Mouse (Mus musculus) fibroblast of lung, adult 2 months (primary cell): ENCODE measurements around the gene Rnf7.
A peak's percentile ranks its signal among the peaks of the same experiment; 100 is the strongest.
"Not testable (repeated sequence)": the region's sequence is repeated elsewhere in the genome, so short reads cannot be mapped to it uniquely, and the experiment has no call there.

Source experiments
- DNase-seq: peaks from one replicate; pipeline ENCODE4 v3.0.0-alpha.2; 2011; ENCODE audit warnings: low read depth

The Rnf7 gene

DNA sequence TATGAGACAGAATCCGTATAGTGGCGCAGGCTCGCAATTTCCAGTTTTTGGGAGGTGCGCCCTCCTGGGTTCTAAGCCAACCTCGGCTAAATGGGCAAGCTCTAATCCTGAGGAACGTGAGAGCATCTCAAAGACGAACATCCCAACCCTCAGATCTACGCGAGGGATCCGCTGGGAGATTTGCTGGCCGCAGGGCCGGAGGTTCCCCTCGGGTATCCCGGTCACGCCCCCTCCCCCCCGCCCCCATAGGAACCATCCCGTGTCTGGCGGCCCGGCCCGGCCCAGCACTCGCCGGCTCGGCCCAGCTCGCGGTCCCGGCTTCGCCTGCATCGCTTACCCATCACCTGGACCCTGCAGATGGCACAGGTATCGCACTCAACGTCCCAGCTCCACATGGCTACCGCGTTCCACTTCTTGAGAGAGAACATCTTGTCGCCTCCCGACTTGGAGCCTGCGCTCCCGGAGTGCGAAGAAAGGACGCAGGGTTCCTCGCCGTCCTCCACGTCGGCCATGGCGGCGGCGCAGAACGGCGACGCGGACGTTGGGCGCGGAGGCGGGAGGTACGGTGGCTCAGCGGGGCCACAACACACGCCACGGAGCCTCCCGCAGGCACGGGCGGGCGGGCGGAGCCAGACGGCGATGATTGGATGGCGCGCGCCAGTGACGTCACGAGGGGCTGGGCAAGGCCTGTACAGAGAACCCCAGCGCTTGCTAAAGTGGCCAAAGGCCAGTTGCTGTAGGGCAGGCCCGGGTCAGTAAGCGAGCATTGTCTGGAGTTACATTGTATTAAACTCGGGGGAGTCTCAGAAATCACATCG is at the start of gene Rnf7:
Gene Rnf7 (minus strand): TSS at position 605 of the 818 bp plus-strand sequence.
- DNase-seq, result peak; percentile 85

DNA sequence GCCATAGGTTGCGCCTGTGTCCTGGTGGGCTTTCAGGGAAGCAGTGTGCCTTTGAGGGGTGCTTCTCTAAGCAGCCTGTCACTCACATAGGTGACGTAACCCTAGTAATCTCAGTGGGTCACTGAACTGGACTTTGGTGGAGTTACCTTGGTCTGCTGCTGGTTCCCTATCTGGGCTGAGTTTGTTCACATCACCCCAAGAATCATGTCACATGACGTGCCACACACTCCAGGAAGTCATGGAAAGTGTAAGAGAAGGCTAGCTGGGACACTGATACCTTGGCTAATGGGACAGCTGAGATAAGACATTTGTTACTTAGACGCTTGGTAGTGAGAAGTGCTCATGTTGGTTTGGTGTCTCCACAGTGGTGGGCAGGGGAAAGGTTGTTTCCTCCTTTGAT is 47.5 kb upstream of the Rnf7 start:
- no peak for DNase-seq

DNA sequence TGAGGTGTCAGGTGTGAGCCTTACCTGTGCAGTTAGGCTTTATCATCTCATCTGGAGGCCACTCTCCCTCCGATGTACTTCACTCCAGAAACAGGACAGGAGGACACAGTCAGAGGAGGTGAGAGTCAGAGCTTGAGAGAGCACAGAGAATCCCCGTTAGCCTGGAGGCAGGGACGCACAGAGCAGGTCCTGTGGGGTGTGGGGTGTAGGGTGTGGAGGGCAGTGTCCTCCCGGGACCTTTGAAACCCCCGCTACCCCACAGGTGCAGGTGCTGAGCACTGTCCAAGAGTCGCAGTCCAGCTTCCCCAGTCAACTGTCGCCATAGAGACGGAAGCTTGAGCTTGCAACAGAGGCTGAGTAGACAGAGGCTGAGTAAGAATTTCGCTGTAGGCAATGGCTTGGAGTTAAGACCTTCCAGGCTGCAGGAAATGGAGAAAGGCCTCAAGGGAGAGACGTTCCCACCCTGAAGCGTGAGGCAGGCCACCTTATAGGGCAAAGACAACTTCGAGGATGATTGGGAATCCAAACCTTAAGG is 46.6 kb upstream of the Rnf7 start, which contains the start of gene Gm28729:
Gene Gm28729 (minus strand): TSS at position 293 of the 535 bp plus-strand sequence.
- no peak for DNase-seq

GRCm38 (mm10) chr9:96523148-96523547 is 44.7 kb upstream of the Rnf7 start:
- no peak for DNase-seq

GRCm38 (mm10) chr9:96521574-96521973 is 43.1 kb upstream of the Rnf7 start:
- not testable (repeated sequence) for DNase-seq

GRCm38 (mm10) chr9:96517429-96517828 is 39.0 kb upstream of the Rnf7 start:
- DNase-seq, result no peak

DNA sequence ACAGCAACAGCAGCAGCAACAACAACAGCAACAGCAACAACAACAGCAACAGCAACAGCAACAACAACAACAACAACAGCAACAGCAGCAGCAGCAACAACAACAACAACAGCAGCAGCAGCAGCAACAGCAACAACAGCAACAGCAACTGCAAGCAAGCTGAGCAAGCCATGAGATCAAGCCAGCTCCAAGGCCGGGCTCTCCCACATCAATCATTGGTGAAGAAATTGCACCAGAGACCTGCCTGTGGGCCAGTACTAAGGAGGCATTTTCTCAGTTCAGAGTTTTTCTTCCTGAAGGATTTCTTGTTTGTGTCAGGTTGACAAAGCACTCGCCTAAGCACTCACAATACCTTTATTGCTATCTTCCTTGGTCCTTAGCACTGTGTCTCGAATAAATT is 38.3 kb upstream of the Rnf7 start:
- no peak for DNase-seq

DNA sequence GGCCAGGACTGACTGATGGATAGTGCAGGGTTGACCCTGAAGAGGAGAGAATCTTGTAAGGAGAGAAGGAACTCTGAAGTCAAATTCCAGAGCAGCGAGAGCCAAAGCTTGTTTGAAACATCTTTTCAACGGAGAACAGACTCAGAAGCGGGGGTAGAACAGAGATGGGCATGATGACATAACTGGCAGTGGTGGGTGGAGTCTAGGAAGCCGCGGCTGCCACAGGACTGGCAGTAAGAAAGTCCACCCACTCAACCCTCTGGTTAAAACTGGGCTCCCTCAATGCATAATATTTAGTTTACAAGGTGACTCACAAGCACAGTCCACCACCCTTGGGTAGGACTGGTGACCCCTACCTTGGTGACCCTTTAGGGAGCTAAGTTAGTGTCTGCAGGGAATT is 37.3 kb upstream of the Rnf7 start:
- DNase-seq, result no peak

GRCm38 (mm10) chr9:96514278-96514677 is 35.8 kb upstream of the Rnf7 start:
- DNase-seq, result no peak

GRCm38 (mm10) chr9:96506011-96506498 is 27.6 kb upstream of the Rnf7 start:
- peak; percentile 70 for DNase-seq

DNA sequence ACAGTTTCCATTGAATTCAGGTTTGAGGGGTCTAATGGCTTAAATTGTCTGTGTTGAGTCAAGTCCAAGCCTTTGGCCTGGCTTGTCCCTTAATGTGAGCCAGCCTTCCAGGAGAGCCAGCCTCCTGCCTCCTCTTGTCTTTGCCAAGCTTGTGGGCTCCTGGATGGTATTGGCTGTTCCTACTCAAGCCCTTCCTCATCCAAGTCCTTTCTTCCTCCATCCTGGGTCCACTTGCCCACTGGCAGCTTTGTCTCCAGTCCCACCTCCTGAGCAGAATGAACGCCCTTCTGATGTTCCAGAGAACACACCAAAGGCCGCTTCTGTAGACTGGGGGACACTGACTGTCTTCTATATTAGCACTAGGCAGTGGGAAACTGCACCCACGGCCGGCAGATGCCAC is 26.7 kb upstream of the Rnf7 start:
- no peak for DNase-seq

DNA sequence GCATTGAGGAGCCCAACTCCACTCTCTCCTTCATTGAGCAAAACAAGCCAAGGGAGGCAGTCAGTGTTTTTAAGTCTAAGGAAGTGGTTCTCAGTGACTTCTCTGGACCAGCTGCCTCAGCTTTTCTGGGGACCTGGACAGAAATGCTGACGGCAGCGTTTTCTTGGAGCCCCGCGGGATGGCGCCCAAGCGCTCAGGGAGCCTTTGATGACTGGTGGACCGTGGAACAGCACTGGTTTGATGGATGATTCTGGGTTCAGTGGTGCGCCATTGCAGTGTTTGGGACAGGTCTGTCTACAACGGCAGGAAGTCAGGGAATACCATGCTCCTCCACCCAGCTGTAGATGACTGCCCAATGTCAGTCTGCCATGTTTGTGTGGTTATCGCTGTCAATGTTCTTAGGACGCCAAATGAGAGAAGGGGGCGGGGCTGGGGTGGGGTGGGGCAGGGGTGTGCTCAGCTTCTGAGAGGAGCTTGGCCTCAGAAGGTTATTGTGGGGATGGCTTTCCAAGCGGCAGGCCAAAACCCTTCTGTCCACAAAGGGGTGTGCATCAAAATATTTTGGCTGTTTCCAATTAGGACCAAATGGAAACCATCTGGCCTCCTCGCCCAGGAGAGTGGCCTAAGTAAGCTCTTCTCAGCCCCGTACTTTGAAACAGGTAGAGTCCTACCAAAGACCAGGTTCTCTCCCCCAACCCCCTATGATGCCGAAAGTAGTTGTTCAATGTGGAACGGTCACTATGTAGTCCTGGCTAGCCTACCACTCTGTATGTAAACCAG is 25.8 kb upstream of the Rnf7 start:
- DNase-seq, result no peak

GRCm38 (mm10) chr9:96502856-96503610 is 24.6 kb upstream of the Rnf7 start:
- no peak for DNase-seq

DNA sequence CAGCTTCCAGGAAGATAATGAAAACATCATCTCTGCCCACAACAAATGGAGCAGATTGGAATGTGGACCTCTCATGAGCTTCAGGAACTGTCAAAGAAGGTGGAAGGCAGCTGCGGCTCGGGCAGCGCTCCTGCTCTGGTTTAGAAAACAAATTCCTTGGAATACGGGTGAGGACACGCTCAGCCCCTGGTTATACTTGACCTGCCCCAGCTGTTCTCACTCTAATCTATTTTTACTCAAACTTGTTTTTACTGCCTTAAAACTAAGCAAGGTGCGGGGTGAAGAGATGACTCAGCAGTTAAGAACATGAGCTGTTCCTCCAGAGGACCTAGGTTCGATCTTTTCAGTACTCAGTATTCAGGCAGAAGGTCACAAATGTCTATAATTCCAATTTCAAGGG is 22.7 kb upstream of the Rnf7 start:
- DNase-seq, result no peak

DNA sequence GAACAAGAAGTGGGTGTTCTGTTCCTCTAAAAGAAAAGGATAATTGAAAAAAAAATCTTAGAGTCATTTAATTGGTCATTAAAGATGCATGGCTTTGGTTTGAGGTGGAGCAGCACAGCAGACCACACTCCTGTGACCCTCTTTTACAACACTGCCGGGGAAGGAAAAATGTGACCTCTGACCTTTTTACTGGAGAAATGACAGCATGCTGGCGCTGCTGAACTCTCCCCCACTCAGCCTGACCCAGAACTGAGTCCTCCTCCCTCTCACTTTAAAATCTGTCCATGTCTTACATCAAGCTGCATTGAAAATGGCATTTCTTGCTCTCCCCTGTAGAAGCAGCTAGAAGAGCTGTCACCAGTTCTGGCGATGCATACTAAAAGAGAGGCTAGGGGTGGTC is 14.7 kb upstream of the Rnf7 start:
- DNase-seq, result no peak

- DNase-seq, result no peak
Measured at GRCm38 (mm10) chr9:96491810-96492209, 13.3 kb upstream of the Rnf7 start.

- DNase-seq, result not testable (repeated sequence)
Measured at GRCm38 (mm10) chr9:96487869-96488268, 9.4 kb upstream of the Rnf7 start.

GRCm38 (mm10) chr9:96483648-96484047 is 5.2 kb upstream of the Rnf7 start:
- no peak for DNase-seq

- no peak for DNase-seq
Measured at GRCm38 (mm10) chr9:96483028-96483427, 4.6 kb upstream of the Rnf7 start.

GRCm38 (mm10) chr9:96472356-96472755 is 6.1 kb downstream of the Rnf7 start:
- no peak for DNase-seq

GRCm38 (mm10) chr9:96471681-96472080 is 6.8 kb downstream of the Rnf7 start:
- DNase-seq, result not testable (repeated sequence)
